Mouse (Mus musculus) gastrocnemius, postnatal 10 days (tissue): ENCODE measurements at regions not wholly inside any gene's neighbourhood (a gene's known extent, or its start where the extent isn't known, plus 50 kb on each side); places are given as distances from the start of the nearest gene placed in this dataset.

ENCODE experiments used
- DNase-seq: peaks from one replicate; pipeline ENCODE4 v3.0.0; 2021; ENCODE audit warnings: mixed read lengths

DNA sequence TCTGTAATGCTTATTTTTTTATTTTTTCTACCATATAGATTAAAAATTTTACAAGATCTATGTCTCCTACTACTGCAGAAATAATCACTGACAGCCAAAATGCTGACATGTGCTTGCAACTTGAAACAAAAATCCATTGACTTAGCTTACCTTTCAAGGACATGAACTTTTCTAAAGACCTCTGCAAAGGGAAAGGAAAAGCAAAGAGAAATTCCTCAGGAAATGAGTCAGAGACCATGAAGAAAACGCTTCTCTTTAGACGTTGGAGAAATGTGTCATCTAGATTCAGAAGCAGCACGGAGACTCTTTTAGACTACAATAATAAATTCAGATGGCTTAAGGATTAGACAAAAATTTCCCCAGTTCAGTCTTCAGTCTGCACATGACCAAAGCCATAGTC lies 2188.6 kb upstream of the Tenm3 start:
- DNase-seq = no peak

DNA sequence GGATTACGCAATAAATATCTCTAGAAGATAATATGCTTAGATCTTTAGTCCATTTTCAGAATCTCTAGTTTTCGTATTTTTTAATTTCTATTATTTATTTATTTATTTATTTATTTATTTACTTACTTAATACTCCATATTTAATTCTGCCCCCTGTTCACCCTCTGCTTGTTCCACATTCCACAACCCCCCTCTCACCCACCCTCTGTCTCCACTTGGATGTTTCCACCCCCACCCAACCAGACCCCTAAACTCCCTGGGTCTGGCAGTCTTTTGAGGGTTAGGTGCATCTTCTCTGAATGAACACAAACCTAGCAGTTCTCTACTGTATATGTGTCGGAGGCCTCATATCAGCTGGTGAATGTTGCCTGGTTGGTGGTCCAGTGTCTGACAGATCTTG lies 2166.8 kb upstream of the Tenm3 start:
- no peak for DNase-seq

DNA sequence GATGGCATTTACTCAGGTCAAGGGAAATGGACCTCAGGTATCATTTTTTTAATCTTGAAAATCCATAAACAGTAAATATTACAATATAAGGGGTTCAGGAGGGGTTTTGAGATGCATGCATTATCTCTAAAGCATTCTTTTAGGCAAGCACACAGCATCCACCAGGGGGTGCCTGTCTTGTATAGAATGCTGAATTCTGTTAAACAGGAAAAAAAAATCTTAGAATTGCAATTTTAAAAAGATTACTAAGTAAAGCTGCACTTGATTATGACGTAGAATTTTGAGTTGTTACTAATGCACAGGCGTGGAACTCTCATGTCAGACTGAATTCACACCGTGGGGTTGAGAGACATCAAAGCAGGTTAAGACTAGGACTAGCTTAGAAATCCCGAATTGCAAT lies 2123.6 kb upstream of the Tenm3 start:
- no peak for DNase-seq

DNA sequence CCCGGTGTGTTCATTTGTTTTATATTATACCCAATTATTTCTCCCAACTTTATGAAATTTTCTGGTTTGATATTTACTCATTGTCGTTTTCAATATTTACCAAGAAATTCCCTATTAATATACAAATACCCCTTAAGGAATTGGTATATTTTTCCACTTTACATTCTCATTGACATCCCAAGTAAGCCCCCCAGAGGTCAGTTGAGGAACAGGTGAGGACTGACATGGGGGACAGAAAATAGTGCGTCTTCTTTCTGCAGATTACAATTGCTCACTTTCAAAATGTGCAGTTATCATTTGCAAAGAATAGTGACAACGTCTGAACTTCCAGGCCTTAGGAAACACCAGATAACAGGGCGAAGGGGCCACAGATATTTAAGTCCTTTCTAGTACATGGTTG lies 2073.8 kb upstream of the Tenm3 start:
- no peak for DNase-seq

DNA sequence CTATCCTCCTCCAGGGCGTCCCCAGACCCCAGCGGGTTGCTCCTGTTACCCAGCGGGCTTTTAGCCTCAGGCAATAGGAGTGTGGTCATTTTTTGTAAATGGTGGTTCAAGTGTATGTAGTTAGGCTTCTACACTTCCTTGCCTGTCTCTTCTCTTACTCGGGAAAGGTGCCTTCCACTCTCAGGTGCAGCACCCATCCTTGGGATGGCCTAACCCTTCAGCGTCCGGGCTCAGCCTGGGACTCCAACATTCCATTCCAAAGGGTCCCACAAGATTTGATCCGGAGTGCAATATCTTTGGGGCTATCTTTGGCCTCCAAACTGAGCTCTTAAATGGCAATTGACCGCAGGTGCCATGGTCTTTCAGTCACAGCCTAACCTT lies 2073.0 kb upstream of the Tenm3 start:
- DNase-seq = no peak

DNA sequence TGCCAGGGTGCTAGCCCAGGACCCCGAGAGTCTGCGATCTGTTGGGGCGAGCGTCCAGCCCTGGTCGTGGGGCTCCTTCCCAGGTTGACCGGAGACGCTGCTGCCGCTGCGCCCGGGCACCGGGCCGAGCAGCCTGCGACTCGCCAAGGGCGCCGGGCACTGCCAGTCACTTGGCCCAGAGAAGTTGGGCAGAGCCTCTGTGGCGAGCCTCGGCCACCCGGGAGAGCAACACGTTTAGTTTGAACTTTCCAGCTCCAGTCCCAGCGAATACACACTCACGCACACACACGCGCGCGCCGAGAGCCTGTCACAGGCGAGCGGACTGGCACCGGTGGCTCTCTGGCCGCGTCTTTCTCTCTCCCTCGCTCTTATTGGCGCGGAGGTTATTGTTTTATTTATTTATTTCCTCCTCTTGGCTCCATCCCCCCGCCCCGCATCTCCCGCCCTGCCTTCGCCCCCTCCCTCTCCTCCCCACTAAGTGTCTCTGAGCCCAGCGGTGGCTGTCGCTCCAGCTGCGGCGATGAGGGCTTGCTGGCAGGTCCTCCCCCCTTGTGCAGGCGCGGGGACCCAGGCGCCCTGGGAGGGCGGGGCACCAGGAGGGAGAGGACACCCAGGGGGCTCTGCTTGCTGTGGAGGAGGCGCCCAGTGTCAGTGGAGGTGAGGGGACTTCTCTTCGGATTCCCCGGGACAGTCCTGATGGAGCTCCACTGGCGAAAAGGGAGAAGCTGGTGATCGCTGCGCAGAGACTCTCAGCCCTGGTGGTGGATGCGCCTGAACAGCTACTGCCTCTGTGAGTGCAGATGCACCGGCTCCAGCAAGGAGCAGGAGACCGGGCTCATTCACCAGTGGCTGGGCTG lies 2072.4 kb upstream of the Tenm3 start:
- DNase-seq = peak; percentile 49

DNA sequence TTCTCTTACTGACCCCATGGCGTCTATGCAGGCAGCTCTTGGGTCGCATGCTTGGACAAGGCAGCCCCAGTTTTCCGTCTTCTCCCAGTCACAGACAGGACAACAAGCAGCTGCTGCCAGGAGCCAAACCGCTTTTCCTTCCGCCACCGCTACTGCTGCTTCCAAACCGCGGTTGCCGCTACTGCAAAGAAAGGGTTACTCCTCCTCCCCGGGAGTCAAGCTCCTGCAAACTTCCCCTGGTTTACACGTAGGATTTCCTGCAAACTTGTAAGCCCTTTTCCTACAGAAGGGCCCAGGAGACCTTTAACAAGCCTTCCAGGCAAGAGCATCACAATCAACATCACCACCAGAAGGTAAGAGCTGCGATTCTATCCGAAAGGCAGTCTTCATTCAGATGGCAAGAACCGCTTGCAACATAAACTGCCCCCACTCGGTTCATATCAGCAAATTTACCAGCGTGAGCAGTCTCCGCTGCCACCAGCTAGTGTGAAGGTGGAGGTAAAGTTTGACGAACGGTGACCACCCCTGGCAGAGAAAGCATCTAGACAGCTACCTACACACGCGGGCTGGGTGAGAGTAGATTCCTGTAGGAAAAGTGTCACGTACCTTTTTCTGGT lies 2071.6 kb upstream of the Tenm3 start:
- peak; percentile 11 for DNase-seq

DNA sequence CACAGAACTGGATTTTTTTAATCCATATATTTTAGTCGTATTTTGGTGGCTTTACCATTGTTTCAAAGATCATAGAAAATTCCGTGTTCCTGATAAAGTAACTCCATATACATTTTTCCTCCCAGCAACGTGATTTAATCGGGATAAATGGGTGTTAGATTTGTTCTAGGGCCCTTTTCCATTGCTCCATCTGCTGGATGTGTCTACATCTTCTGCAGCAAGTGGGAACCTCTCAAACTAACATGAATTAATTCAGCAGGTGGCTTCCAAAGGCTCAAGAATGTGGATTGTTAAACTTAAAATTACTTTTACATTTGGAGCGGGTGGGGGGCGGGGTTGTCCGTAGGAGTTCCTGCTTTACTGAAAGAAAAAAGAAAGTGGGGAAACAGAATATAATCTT lies 2070.9 kb upstream of the Tenm3 start:
- no peak for DNase-seq

DNA sequence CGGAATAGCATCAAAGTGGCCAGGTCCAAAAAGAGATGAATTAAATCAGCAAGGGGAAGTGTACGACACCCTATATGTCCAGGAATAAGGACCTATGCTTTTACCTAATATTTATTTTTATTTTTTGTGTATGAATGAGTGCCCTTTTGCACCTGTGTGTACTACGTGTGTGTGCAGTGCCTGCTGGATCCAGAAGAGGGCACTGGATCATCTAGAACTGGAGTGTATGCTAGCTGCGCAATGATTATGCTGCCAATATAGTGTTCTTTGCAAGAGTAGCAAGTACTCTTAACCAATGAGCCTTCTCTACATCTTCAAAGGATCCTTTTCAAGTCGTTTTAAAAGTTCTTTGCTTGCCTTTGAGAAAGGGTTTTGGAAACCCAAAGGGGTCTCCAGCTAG lies 2034.4 kb upstream of the Tenm3 start:
- DNase-seq = no peak
